Mouse (Mus musculus) heart, embryonic 11.5 days (tissue): ENCODE data around the gene Rps4x. TPM values are rescaled to one million over a fixed set of nuclear protein-coding genes. Genes with fewer than 3 reads are reported as not detected.
A peak's percentile ranks its signal among the peaks of the same experiment; 100 is the strongest.
"Not testable (repeated sequence)": the region's sequence is repeated elsewhere in the genome, so short reads cannot be mapped to it uniquely, and the experiment has no call there.

Source experiments
- ATAC-seq: fragments of 200-750 bp; cut with Nextera tagmentation; replicated peaks from 2 replicates; pipeline ENCODE4 v1.8.0; 2017; ENCODE audit warnings: moderate library complexity; ENCODE audit not compliant: insufficient number of reproducible peaks, low FRiP score, low TSS enrichment
- H3K27ac ChIP-seq: fragments of 300-500 bp; sonication (generic); 2 replicates; pipeline ENCODE4 v1.5.1; 2014; ENCODE audit warnings: mild to moderate bottlenecking, low read depth, low read length
- H3K27me3 ChIP-seq: fragments of 300-500 bp; sonication (generic); 2 replicates; pipeline ENCODE4 v1.6.1; 2014; ENCODE audit warnings: mild to moderate bottlenecking, low read length, mixed read lengths; ENCODE audit not compliant: control insufficient read depth, insufficient read depth
- H3K36me3 ChIP-seq: fragments of 300-500 bp; sonication (generic); 2 replicates; pipeline ENCODE4 v1.6.1; 2014; ENCODE audit warnings: mild to moderate bottlenecking, low read length, moderate library complexity, mixed read lengths; ENCODE audit not compliant: control insufficient read depth, insufficient read depth
- H3K4me1 ChIP-seq: fragments of 300-500 bp; sonication (generic); 2 replicates; pipeline ENCODE4 v1.6.1; 2014; ENCODE audit warnings: low read length; ENCODE audit not compliant: control insufficient read depth, insufficient read depth
- H3K4me2 ChIP-seq: fragments of 300-500 bp; sonication (generic); 2 replicates; pipeline ENCODE4 v1.6.1; 2014; ENCODE audit warnings: mild to moderate bottlenecking, moderate library complexity
- H3K4me3 ChIP-seq: fragments of 300-500 bp; sonication (generic); 2 replicates; pipeline ENCODE4 v1.5.1; 2014; ENCODE audit warnings: low read depth, low read length
- H3K9ac ChIP-seq: fragments of 300-500 bp; sonication (generic); 2 replicates; pipeline ENCODE4 v1.6.1; 2014; ENCODE audit warnings: mild to moderate bottlenecking, low read depth, low read length, moderate library complexity
- H3K9me3 ChIP-seq: fragments of 300-500 bp; sonication (generic); replicated peaks from 2 replicates; pipeline ENCODE4 v1.6.1; 2016; ENCODE audit warnings: low read length; ENCODE audit not compliant: control insufficient read depth
- WGBS: fragments of 180-500 bp; shearing (Covaris S2); extraction: QIAGEN DNeasy Blood & Tissue Kit; methylation state at CpG from one replicate; pipeline ENCODE4 v1.1.7; 2014; ENCODE audit not compliant: insufficient replicate concordance; 5-methylcytosine and 5-hydroxymethylcytosine counted together
- polyA plus RNA-seq: library from polyadenylated mRNA; unstranded; fragments of >200 nt; fragmentation: Nextera tagmentation; extraction: Ambion mirVana; gene quantifications from 2 replicates; pipeline ENCODE4 v1.2.1, GENCODE M21; 2014

Rps4x gene
- 515 and 606 TPM in 2 replicates for polyA plus RNA-seq

GRCm38 (mm10) chrX:102188712-102189497 is at the start of gene Rps4x:
Rps4x (minus strand) TSS chrX:102189394.
- peak within 1 kb of the TSS; percentile 64 for H3K4me3 ChIP-seq
- H3K4me2 ChIP-seq = peak within 1 kb of the TSS; percentile 71
- peak; percentile 79 for ATAC-seq
- H3K36me3 ChIP-seq = no peaks in the 10 kb centered on the region
- peak within 1 kb of the TSS; percentile 86 for H3K9ac ChIP-seq
- peak within 1 kb of the TSS; percentile 76 for H3K27ac ChIP-seq
- H3K9me3 ChIP-seq = no peaks in the 10 kb centered on the region
- no peaks in the 10 kb centered on the region for H3K4me1 ChIP-seq
- 18% methylated on average over 37 of the region's 37 CpGs for WGBS
- H3K27me3 ChIP-seq = 0 out of 2 replicates have a peak, but pooled peaks cover 6% of the 10 kb centered on the region

- Histone ChIP-seq H3K27ac (no peak overlapping the region), H3K9me3 (no peaks in the 10 kb centered on the region), H3K27me3 (no peaks in the 10 kb centered on the region; the same call in 1 of the 2 replicates), H3K9ac (no peak overlapping the region), H3K4me1 (no peaks in the 10 kb centered on the region), H3K4me3 (no peak overlapping the region), H3K4me2 (no peak overlapping the region), H3K36me3 (no peaks in the 10 kb centered on the region)
- 14% methylated on average over 1 of the region's 1 CpGs for WGBS
- ATAC-seq = no peak
Measured at GRCm38 (mm10) chrX:102219126-102219525, 29.9 kb upstream of the Rps4x start.

GRCm38 (mm10) chrX:102215356-102215755 is 26.2 kb upstream of the Rps4x start:
- not testable (repeated sequence) for H3K36me3 ChIP-seq, H3K9me3 ChIP-seq, H3K4me2 ChIP-seq, H3K9ac ChIP-seq, H3K27ac ChIP-seq, H3K27me3 ChIP-seq, H3K4me1 ChIP-seq, ATAC-seq, H3K4me3 ChIP-seq
- 45% methylated on average over 9 of the region's 9 CpGs for WGBS

GRCm38 (mm10) chrX:102190840-102191239 is 1.6 kb upstream of the Rps4x start:
- H3K4me2 ChIP-seq = no peak overlapping the region
- no peak overlapping the region for H3K27ac ChIP-seq
- no peak for ATAC-seq
- H3K9me3 ChIP-seq = no peaks in the 10 kb centered on the region
- H3K36me3 ChIP-seq = no peaks in the 10 kb centered on the region
- WGBS = 50% methylated on average over 1 of the region's 1 CpGs
- no peaks in the 10 kb centered on the region for H3K4me1 ChIP-seq
- H3K9ac ChIP-seq = no peak overlapping the region
- no peak overlapping the region for H3K4me3 ChIP-seq
- H3K27me3 ChIP-seq = 0 out of 2 replicates have a peak, but pooled peaks cover 6% of the 10 kb centered on the region

- H3K4me2 ChIP-seq = peak overlapping the region; percentile 31; the same call in 1 of the 2 replicates
- 0 out of 2 replicates have a peak, but pooled peaks cover 6% of the 10 kb centered on the region for H3K27me3 ChIP-seq
- no peaks in the 10 kb centered on the region for H3K9me3 ChIP-seq
- H3K9ac ChIP-seq = no peak overlapping the region
- no peak overlapping the region for H3K27ac ChIP-seq
- peak overlapping the region; percentile 64; the same call in 1 of the 2 replicates for H3K4me3 ChIP-seq
- 40% methylated on average over 5 of the region's 5 CpGs for WGBS
- no peaks in the 10 kb centered on the region for H3K36me3 ChIP-seq
- H3K4me1 ChIP-seq = no peaks in the 10 kb centered on the region
- no peak for ATAC-seq
Measured at GRCm38 (mm10) chrX:102189581-102189980, 387 bp upstream of the Rps4x start.

GRCm38 (mm10) chrX:102187023-102187699 is 2.0 kb downstream of the Rps4x start:
- WGBS = 48% methylated on average over 11 of the region's 11 CpGs
- H3K36me3 ChIP-seq = no peaks in the 10 kb centered on the region
- peak overlapping the region; percentile 86; the same call in 1 of the 2 replicates for H3K9ac ChIP-seq
- 0 out of 2 replicates have a peak, but pooled peaks cover 6% of the 10 kb centered on the region for H3K27me3 ChIP-seq
- H3K4me2 ChIP-seq = peak overlapping the region; percentile 71
- H3K4me3 ChIP-seq = peak overlapping the region; percentile 64
- ATAC-seq = no peak
- no peak overlapping the region for H3K27ac ChIP-seq
- H3K9me3 ChIP-seq = no peaks in the 10 kb centered on the region
- H3K4me1 ChIP-seq = no peaks in the 10 kb centered on the region

GRCm38 (mm10) chrX:102182575-102182974 is 6.6 kb downstream of the Rps4x start:
- Histone ChIP-seq H3K27ac (no peak overlapping the region), H3K27me3 (no peaks in the 10 kb centered on the region), H3K9ac (no peak overlapping the region), H3K36me3 (no peaks in the 10 kb centered on the region), H3K4me2 (no peak overlapping the region), H3K4me3 (no peak overlapping the region), H3K9me3 (no peaks in the 10 kb centered on the region), H3K4me1 (no peaks in the 10 kb centered on the region)
- no peak for ATAC-seq

- no peaks in the 10 kb centered on the region for H3K4me1 ChIP-seq
- no peaks in the 10 kb centered on the region for H3K27me3 ChIP-seq
- H3K9me3 ChIP-seq = no peaks in the 10 kb centered on the region
- H3K27ac ChIP-seq = no peak overlapping the region
- H3K36me3 ChIP-seq = no peaks in the 10 kb centered on the region
- H3K9ac ChIP-seq = no peak overlapping the region
- ATAC-seq = no peak
- no peak overlapping the region for H3K4me2 ChIP-seq
- no peak overlapping the region for H3K4me3 ChIP-seq
- WGBS = 86% methylated on average over 5 of the region's 5 CpGs
Measured at GRCm38 (mm10) chrX:102175538-102176287, 13.5 kb downstream of the Rps4x start.
